Mouse (Mus musculus) thymus, postnatal 25 days (tissue): ENCODE data around the gene Klf6.

Experiments
- DNase-seq: peaks from one replicate; pipeline ENCODE4 v3.0.0; 2022

Gene Klf6

GRCm38 (mm10) chr13:5864265-5865097, 3.2 kb downstream of the Klf6 start:
- peak; percentile 33 for DNase-seq

GRCm38 (mm10) chr13:5865098-5865415, 3.8 kb downstream of the Klf6 start:
- no peak for DNase-seq

GRCm38 (mm10) chr13:5866091-5866490, 4.8 kb downstream of the Klf6 start:
- DNase-seq, result no peak

- DNase-seq, result no peak
These were observed 5.2 kb downstream of the Klf6 start for GRCm38 (mm10) chr13:5866532-5866931.

- DNase-seq, result no peak
These were observed 7.1 kb downstream of the Klf6 start for GRCm38 (mm10) chr13:5868376-5868775.

GRCm38 (mm10) chr13:5869433-5869832, 8.2 kb downstream of the Klf6 start:
- DNase-seq, result no peak

- DNase-seq, result no peak
These were observed 8.6 kb downstream of the Klf6 start for GRCm38 (mm10) chr13:5869842-5870241.

- no peak for DNase-seq
These were observed 9.3 kb downstream of the Klf6 start for GRCm38 (mm10) chr13:5870382-5871272.

GRCm38 (mm10) chr13:5871414-5871813, 10.1 kb downstream of the Klf6 start:
- no peak for DNase-seq

GRCm38 (mm10) chr13:5873681-5874080, 12.4 kb downstream of the Klf6 start:
- DNase-seq, result no peak

GRCm38 (mm10) chr13:5875478-5875877, 14.2 kb downstream of the Klf6 start:
- no peak for DNase-seq

- no peak for DNase-seq
These were observed 17.5 kb downstream of the Klf6 start for GRCm38 (mm10) chr13:5878748-5879147.

GRCm38 (mm10) chr13:5886810-5887209, 25.5 kb downstream of the Klf6 start:
- no peak for DNase-seq

- DNase-seq, result no peak
These were observed 26.9 kb downstream of the Klf6 start for GRCm38 (mm10) chr13:5888164-5888563.

- DNase-seq, result no peak
These were observed 27.4 kb downstream of the Klf6 start for GRCm38 (mm10) chr13:5888731-5889130.

GRCm38 (mm10) chr13:5890035-5890434, 28.8 kb downstream of the Klf6 start:
- DNase-seq, result no peak

GRCm38 (mm10) chr13:5892684-5893447, 31.6 kb downstream of the Klf6 start:
- no peak for DNase-seq

GRCm38 (mm10) chr13:5894910-5895309, 33.6 kb downstream of the Klf6 start:
- no peak for DNase-seq

- DNase-seq, result no peak
These were observed 34.6 kb downstream of the Klf6 start for GRCm38 (mm10) chr13:5895851-5896250.

- DNase-seq, result no peak
These were observed 36.1 kb downstream of the Klf6 start for GRCm38 (mm10) chr13:5897176-5897959.

GRCm38 (mm10) chr13:5899021-5899420, 37.7 kb downstream of the Klf6 start:
- DNase-seq, result no peak

- DNase-seq, result no peak
These were observed 38.4 kb downstream of the Klf6 start for GRCm38 (mm10) chr13:5899641-5900040.
